Mouse (Mus musculus) heart, postnatal 0 days (tissue): ENCODE data around the gene Nrl.

Source experiments
- CTCF ChIP-seq: IDR thresholded peaks from 2 replicates; pipeline ENCODE4 v1.5.1; 2016; ENCODE audit warnings: antibody characterized with exemption, control low read depth, low read depth
- EP300 ChIP-seq: IDR thresholded peaks from 2 replicates; pipeline ENCODE4 v1.6.1; 2016; ENCODE audit warnings: antibody characterized with exemption, low read depth

DNA sequence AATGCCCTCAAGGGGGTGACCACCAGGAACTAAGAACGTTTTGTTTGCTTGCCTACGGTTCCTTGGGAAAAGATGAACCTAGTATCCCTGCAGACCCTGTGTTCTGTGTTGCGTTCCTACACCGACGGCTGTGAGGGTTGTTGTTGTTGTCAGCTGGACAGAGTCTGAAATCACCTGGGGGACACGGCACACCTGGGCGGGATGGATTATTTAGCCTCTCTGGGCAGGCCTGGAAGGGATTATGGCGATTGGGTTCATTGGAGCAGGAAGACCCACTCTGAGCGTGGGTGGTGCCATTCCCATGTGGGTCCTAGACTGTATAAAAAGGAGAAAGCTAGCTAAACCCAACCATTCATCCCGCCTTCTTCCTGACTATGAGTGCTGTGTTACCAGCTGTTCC, 37.1 kb upstream of the Nrl start:
- TF ChIP-seq CTCF (no peak), EP300 (no peak)
